Comparison of ENCODE assay signal across 8 mouse cellular contexts in genomic region chr9:65195982-65196737, GRCm38 (mm10). TPM values are rescaled to one million over a fixed set of nuclear protein-coding genes. Genes with fewer than 3 reads are reported as not detected.
A peak's percentile ranks its signal among the peaks of the same experiment; 100 is the strongest.
DNase-seq lines count a peak whose midpoint lies in the region; ATAC-seq and TF ChIP-seq lines count a peak whose summit lies in the region.

No protein-coding gene starts in this region.

- peak; percentile 74 for ATAC-seq in CD4-positive, CD25-positive, alpha-beta regulatory T cell, adult 4 months
- peak; percentile 89 for ATAC-seq in hindbrain, embryonic 16.5 days
- ATAC-seq in midbrain, embryonic 13.5 days = peak; percentile 87

- H3K4me1 ChIP-seq in hindbrain, embryonic 16.5 days (ENCODE audit: control insufficient read depth, insufficient read depth, low read depth, low read length) = peaks cover 14% of the 10 kb centered on the region
- peaks cover 34% of the 10 kb centered on the region for H3K4me1 ChIP-seq in midbrain, embryonic 13.5 days (replicated peaks)

- no peak for DNase-seq in gastrocnemius, adult 2 months
- DNase-seq in gastrocnemius, postnatal 36 days = no peak
- DNase-seq in embryo, embryonic 9.5 days (ENCODE audit: extremely low spot score) = peak; percentile 94
- no peak for DNase-seq in right cerebral cortex, postnatal 4 days
- no peak for DNase-seq in ovary, adult 18-20 months (ENCODE audit: low spot score)

- H3K4me3 ChIP-seq in gastrocnemius, adult 2 months = peak overlapping the region; percentile 66
- H3K4me3 ChIP-seq in hindbrain, embryonic 16.5 days (ENCODE audit: low read length) = peak overlapping the region; percentile 14; the same call in 1 of the 2 replicates
- H3K4me3 ChIP-seq in midbrain, embryonic 13.5 days (replicated peaks) = peak overlapping the region; percentile 23

- no peaks in the 10 kb centered on the region for H3K36me3 ChIP-seq in hindbrain, embryonic 16.5 days (ENCODE audit: control insufficient read depth, insufficient read depth, low read length)
- no peaks in the 10 kb centered on the region for H3K36me3 ChIP-seq in midbrain, embryonic 13.5 days

- no peaks in the 10 kb centered on the region for H3K9me3 ChIP-seq in hindbrain, embryonic 16.5 days (ENCODE audit: control insufficient read depth, low read length)
- no peaks in the 10 kb centered on the region for H3K9me3 ChIP-seq in midbrain, embryonic 13.5 days

- no peaks in the 10 kb centered on the region for H3K27me3 ChIP-seq in hindbrain, embryonic 16.5 days (replicated peaks; ENCODE audit: control insufficient read depth, insufficient read depth, low read length)
- no peaks in the 10 kb centered on the region for H3K27me3 ChIP-seq in midbrain, embryonic 13.5 days

- TF ChIP-seq CTCF in gastrocnemius, adult 2 months (IDR thresholded peaks at IDR 0.05) = no peak

- peak overlapping the region; percentile 45 for H3K4me2 ChIP-seq in hindbrain, embryonic 16.5 days (ENCODE audit: low read length)
- peak overlapping the region; percentile 41 for H3K4me2 ChIP-seq in midbrain, embryonic 13.5 days (replicated peaks)

- peak overlapping the region; percentile 93 for H3K27ac ChIP-seq in gastrocnemius, adult 2 months
- H3K27ac ChIP-seq in hindbrain, embryonic 16.5 days (ENCODE audit: low read depth, low read length) = peak overlapping the region; percentile 85
- H3K27ac ChIP-seq in midbrain, embryonic 13.5 days = peak overlapping the region; percentile 87

- intact Hi-C loops in gastrocnemius, adult 2 months (cut with DNase I) = loop anchor here (10.0 kb wide), 1 partner anchor 89 kb away; no protein-coding TSS in a partner anchor
- intact Hi-C loops in gastrocnemius, postnatal 36 days (cut with DNase I) = no loop called here

- peak overlapping the region; percentile 47 for H3K9ac ChIP-seq in hindbrain, embryonic 16.5 days (ENCODE audit: low read depth, low read length)
- peak overlapping the region; percentile 51; the same call in 1 of the 2 replicates for H3K9ac ChIP-seq in midbrain, embryonic 13.5 days (replicated peaks)

- 6% methylated on average over 9 of the region's 9 CpGs for WGBS in hindbrain, embryonic 16.5 days
- WGBS in midbrain, embryonic 13.5 days = 4% methylated on average over 9 of the region's 9 CpGs

RNA-seq across cellular contexts. Expression of gene Parp16, which starts 1.0 kb away (rescaled TPM):
- total RNA-seq in gastrocnemius, adult 2 months (2021) = 1 to 10 TPM; 3.6 to 3.9 TPM
- total RNA-seq in gastrocnemius, postnatal 36 days (2021) = 1 to 10 TPM; 3.4 to 4.0 TPM
- polyA plus RNA-seq in CD4-positive, CD25-positive, alpha-beta regulatory T cell, adult 4 months (2017; shearing (Covaris generic)) = 1 to 10 TPM; 6.4 to 7.5 TPM
- polyA plus RNA-seq in hindbrain, embryonic 16.5 days (2015; fragmentation: Nextera tagmentation; extraction: Ambion mirVana) = 7.7 and 8.3 TPM in 2 replicates
- polyA plus RNA-seq in midbrain, embryonic 13.5 days (2015; fragmentation: Nextera tagmentation; extraction: Ambion mirVana) = 4.8 and 5.6 TPM in 2 replicates

RNA-seq across cellular contexts. Expression of gene Igdcc3, which starts 55.2 kb away (rescaled TPM):
- under 1 TPM; 0.17 to 0.18 TPM for total RNA-seq in gastrocnemius, adult 2 months (2021)
- under 1 TPM; 0.10 to 0.26 TPM for total RNA-seq in gastrocnemius, postnatal 36 days (2021)
- not detected for polyA plus RNA-seq in CD4-positive, CD25-positive, alpha-beta regulatory T cell, adult 4 months (2017; shearing (Covaris generic))
- 4.4 and 9.0 TPM in 2 replicates for polyA plus RNA-seq in hindbrain, embryonic 16.5 days (2015; fragmentation: Nextera tagmentation; extraction: Ambion mirVana)
- 23.5 and 25.2 TPM in 2 replicates for polyA plus RNA-seq in midbrain, embryonic 13.5 days (2015; fragmentation: Nextera tagmentation; extraction: Ambion mirVana)

Comparison
In these comparisons a context has a peak if more than half of its experiments do, and no peak if none do; other contexts are left out.
1. H3K4me3 ChIP-seq: peak in every context shown above with its lines; median percentile 66 in gastrocnemius, adult 2 months; 23 in midbrain, embryonic 13.5 days; 14 in hindbrain, embryonic 16.5 days.